Mouse (Mus musculus) regulatory T cell (primary cell): Measurements from ENCODE around the gene Zc3h10.

Experiments
- in situ Hi-C: fragments of 300-600 bp; cut with MboI, MseI; formaldehyde crosslinking; loops from one replicate; pipeline ENCODE4 v1.15.1; 2025; ENCODE audit warnings: high pct_unique_total_duplicates

The Zc3h10 gene

DNA sequence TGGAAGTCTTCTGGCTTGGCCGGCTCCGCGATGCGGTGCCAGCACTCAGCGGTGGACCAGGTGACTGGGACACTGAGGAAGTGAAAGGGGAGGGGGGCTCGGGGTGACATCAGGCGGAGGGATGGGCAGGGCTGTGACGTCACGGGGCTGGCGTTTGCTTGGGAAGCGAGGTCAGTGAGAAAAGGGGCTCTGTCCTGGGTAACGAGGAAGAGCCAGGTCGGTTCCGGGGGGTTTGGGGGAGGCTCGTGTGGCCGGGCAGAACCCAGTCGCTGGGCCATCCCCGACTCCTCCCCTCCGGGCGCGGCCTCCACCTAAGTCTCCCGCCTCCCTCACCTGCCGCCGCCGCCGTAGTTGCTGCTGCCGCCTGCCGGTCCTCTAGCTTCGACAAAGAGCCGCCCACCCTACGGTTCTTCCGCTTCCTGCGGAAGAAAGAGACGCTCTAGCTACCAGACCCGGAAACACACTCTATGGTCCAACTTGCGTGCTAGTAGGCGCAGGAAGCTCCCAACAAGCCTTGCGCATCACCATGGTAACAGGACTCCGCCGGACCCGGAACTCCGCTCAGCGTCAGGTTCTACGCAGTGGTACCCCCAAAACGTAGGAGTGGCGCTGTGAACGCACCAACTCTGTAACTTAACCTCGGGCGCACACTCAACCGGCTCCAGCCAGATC is at the start of gene Zc3h10:
Gene Zc3h10, minus strand, starts transcription at position 414 of the 672 bp plus-strand sequence.
- in situ Hi-C loops: loop anchor here (10.0 kb wide), 1 partner anchor 1233 kb away; the partner anchor contains the start of gene Mars

DNA sequence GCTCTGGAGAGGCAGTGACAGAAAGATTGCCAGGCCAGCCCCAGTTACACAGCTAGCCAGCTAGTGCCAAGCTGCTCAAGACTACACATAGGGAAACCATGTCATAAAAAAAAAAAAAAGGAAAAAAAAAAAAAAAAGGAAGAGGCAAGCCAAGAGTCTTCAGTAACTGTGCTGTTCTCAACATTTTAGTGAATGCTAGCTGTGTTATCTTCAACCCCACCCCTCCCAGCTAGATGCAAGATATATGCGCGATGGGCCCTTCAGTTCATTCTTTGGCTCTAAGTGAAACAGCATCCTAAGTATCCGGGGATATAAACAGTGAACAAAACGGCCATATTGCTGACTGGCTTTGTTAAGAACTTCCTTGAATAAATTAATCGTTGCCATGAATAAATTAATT is 45.2 kb upstream of the Zc3h10 start:
- in situ Hi-C loops: no loop called here

DNA sequence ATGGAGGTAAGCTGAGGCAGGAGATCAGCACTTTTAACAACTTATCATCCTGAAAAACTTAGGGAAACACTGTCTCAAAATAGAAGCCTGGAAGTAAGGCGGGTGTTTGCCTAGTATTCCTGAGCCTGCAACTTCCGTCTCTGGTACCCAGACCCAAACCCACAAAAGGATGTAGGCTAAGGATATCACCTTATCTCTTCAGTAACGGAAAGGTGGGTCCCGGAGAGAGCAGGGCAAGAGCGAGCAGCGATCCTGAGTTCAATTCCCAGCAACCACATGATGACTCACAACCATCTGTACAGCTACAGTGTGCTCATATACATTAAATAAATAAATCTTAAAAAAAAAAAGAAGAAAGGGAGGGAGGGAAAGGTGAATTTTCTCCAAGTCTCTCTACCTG is 43.9 kb upstream of the Zc3h10 start:
- in situ Hi-C loops: no loop called here

DNA sequence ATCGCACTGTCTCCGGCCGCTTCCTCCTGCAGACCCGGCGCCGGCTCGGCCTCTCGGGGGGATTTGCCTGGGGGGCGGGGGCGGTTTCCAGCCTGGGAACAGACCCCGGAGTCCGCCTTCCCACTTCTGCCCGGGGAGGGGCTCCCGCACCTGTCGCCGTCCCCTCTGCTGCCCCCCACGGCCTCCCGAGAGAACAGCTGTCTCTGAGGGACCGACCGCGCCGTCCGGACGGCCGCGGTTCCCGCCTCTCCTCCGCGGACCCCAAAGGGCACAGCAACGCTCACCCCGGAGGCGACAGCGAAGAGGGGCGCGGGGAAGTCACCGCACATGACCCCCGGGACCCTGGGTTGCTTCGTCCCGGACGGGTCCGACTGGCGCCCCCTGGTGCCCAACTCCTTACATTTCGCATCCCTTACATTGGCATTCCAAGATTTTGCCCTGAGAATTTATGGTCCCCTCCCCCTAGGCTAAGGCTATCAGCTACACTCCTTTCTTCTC is 42.7 kb upstream of the Zc3h10 start:
- in situ Hi-C loops: no loop called here

DNA sequence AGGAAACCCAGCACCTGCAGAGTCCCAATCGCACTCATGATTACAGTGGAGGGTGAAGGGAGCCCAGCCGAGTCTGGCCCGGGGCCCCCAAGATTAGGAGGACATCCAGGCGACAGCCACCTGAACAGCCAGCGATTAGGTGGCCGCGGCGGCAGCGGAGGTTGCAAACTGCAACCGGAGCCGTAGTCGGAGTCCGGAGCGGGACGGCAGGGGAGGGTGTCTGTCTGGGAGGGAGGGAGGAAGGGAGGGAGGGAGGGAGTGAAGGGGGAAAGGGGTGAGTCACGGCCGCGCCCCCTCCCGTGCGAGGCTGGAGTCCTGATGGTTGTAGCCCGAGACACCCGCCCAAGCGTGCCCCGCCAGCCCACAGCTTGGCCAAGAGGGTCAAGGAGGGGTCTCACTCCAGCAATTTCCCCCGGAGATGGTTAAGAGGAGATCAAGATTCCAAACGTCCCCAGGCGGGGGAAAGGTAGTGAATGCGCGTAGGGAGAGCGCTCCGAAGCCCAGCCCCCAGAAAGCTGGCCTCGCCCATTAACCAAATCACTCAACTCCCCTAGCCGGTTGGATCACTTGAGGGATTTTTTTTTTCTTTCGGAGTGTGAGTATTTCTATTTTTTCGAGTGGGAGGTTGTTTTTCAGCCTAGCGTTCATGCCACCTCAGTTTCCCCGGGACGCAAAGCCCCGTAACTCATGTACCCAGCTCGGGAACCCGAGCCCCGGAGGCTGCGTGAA is 42.1 kb upstream of the Zc3h10 start, which contains the start of gene Erbb3:
Gene Erbb3, minus strand, starts transcription at position 189 of the 729 bp plus-strand sequence.
- in situ Hi-C loops: no loop called here

DNA sequence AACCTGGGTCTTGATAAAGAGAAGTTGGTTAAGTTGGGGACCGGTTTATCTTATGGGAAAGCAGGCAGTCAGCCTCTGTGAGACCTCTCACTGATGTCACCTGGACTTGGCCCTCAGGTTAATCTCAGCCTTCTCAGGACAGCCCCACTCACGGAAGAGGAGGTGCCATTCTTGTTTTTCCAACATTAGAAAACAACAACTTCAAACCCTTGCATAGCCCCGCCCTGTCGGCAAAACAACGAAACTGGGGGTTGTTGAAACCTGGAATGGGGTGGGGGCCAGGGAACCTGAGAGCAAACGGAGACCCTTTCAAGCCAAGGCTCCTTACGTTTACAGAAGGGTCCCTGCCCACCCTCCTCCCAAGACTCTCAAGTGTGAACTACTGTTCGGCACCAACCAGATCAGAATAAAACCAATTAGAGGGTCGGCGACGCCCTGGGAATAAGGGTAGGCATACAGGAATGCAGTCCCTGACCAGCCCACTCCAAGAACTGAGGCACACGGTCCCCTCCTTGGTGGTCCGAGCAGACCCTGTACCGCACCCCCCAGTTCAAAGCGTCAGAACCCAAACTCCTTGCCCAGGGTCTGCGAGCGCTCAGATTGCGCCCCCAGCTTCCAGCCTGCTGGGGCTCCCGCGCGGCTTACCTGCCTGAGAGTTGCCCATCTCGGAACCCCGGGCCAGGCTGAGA is 41.3 kb upstream of the Zc3h10 start:
- in situ Hi-C loops: no loop called here

DNA sequence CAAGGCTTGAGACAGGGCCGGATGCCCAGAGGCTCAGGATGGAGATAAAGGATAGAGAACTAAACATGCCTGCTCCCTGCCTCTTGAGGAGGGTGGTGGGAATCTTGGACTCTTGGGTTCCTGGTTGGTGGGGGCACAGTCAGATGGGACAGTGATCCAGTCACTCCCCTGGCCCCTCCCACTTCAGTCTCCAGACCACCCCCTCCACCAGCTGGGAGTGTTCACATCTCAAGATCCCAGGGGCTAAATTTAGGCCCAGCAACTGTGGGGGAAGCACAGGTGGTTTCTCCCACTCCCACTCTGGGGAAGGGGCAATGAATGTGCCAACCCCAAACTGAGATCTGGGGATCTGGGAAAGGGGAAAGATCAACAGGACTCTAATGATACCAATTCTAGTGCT is 40.6 kb upstream of the Zc3h10 start:
- in situ Hi-C loops: no loop called here

DNA sequence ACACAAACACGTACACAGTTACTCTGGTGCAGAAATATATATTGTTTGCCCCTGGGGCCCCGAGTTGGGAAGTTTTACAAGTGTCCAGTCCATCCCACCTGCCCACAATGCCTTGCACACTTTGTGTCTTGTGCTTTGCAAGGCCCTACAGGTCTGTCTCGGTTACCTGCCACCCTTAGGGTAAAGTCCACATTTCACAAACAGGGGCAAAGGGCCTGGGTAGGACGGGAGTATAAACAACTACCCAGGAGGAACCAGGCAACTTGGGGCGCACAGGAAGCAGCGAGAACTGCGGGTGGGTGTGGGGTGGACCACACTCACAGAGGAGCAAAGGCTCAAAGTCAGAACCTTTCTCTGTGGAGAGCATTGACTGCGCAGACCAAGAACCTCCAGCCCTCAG is 40.1 kb upstream of the Zc3h10 start:
- in situ Hi-C loops: no loop called here

DNA sequence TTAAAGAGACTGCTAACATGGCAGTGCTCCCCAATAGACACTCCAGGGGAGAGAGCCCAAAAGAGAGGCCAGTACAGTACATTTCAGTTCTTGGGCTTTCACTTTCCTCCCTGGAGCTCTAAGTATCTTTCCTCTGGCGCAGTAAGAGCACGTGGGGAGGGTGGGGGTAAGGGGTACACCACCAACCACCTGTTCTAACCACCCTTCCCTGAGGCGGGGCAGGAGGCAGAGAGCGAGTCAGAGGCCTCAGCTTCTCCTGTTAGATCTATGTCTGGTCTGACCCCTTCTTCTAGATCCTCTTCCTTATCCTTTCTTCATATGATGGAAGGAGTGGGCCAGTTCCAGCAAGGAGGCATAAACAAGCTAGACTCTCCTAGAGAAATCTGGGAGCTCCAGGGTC is 39.5 kb upstream of the Zc3h10 start:
- in situ Hi-C loops: no loop called here

DNA sequence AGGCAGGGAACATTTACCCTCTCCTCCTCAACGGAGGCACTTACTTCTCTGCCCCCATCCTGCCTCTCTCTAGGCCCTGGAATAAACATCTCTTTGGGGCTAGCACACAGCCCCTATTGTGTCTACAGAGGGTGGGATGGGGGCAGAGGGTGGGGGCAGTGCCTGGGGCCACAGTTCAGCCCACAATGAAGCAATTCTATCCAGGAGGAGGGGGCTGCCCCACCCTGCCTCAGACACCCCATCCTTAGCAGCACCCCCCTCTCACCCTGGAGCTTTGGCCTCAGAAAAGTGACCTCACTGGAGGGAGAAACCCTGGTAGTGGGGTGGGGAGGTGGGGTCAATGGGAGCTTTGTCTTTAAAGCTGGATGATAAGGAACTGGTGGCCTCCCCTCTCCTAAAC is 39.0 kb upstream of the Zc3h10 start:
- in situ Hi-C loops: no loop called here

DNA sequence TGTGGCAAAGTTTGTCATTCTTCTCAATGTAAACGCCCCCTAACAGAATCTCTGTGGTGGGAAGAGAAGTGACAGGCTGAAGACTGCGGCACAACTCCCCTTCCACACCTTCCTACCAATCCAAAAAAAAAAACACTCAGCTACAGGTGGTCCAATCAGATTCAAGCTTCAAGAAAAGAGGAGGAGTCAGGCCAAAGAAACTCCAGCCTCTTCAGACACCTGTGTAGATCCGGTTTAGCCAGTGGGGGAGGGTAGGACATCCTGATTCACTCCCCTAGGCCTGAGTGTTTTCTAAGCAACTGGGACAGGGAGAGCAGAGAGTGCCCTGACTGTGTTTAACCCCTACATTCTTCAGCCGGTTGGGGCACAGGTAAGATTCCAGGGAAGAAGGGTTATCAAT is 36.8 kb upstream of the Zc3h10 start:
- in situ Hi-C loops: no loop called here

DNA sequence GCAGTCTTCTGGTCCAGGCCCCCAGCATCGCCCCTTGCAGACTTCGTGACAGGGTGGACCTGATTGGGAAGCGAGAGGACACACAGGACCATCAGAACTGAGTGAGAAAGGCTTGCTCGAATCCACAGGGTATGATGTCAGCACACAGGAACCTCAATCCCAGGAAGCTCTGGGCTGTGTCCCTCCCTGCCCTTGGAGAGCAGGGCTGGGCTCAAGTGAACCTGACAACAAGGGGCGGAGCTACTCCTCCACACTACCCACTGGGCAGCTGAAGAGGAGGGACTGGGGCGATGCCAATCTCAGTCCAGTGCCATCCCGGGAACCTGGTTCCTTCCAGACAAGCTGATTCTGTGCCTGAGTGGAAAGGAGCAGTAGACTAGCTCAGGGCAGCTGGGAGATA is 36.1 kb upstream of the Zc3h10 start:
- in situ Hi-C loops: no loop called here

DNA sequence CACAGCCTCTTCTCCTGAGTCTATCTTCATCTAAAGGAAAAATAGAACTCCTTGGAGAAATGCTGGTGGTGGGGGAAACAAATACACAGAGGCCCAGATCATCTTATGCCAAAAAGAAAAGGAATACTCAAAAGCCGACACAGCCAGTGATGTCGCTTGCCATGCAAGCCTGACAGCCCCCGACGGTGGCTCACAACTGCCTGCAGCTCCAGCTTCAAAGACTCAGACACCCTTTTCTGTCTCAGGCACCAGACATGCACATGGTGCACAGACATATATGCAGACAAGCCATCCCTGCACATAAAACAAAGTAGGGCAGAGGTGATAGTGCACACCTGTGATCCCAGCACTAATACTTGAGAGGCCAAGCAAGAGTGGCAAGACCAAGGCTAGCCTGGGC is 32.2 kb upstream of the Zc3h10 start:
- in situ Hi-C loops: no loop called here

DNA sequence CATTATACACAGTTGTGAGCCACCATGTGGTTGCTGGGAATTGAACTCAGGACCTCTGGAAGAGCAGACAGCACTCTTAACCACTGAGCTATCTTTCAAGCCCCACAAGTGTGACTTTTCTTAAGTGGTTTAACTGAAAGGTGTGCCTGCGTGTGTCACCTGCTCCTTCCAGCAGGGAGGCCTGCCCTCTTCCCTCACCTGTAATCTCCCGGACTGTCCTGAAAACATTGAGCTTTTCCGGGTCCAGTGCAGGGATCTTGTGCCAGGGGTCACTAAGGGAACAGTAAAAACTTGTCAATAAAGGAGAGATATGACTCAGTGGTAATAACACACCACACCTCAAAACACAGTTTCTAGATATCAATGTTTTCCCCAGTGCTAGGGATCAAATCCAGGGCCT is 31.7 kb upstream of the Zc3h10 start:
- in situ Hi-C loops: no loop called here

DNA sequence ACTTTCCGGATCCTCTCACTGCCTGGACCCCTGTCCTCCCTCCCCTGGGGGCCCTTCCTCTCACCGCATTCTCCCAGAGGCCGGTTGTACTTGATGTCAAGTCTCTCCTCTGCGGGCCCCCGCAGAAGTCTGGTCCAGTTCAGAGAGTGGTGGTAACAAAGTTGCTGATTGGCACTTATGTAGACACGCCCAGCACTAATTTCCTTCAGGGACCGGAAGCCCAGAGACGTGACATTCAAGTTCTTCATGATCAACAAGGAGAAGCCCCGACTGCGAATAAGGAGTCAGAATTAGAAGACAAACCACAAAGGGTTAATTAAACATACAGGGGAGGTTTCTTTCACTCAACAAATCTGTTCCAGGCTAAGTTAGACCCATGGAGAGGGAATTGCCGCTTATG is 30.8 kb upstream of the Zc3h10 start:
- in situ Hi-C loops: no loop called here

DNA sequence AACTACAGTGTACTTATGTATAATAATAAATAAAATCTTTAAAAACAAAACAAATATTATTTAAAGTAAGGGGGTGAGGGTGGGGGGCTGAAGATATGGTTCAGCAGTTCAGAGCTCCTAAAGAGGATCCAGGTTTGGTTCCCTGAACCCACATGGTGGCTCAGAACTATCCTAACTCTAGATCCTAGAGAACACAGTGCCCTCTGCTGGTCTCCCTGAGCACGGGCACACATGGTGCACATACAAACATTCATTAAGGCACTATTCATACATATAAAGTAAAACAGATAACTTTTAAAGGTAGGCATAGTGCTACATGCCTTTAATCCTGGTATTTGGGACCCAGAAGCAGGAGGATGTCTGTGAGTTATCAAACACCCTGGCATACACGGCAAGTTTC is 27.5 kb upstream of the Zc3h10 start:
- in situ Hi-C loops: no loop called here

DNA sequence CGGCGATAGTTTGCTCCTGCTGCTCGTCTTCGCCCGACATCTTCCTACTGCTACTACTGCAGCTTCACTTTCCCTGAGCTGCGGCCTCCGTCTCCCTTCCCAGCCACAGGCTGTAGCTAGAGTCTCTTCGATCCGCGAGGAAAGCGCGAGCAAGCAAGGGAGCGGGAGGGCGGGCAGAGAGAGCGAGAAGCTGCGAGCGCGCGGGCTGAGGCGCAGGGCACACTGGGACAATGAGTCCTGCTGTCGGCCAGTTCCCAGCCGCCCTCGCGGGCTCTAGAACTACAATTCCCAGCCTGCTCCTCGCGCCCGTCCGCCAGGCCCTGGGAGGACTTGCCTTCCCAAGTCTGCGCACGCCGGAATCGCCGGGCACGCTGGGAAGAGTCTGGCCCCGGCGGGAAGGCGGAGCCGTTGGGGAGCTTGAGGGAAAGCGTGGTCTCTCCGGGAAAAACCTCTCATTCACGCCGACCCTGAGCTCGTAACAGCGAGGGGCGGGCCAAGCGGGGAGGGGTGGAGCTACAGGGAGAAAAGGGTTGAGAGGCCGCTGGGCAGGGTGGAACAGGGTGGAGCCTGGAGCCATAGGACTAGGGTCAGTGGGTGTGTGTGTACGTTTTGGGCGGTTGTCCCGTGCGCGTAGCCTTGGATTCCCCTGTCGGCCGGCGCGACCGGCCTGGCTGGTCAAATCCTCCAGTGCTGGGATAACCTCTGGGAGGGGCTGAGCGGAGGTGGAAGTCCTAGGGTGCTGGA is 18.4 kb upstream of the Zc3h10 start, which contains the start of gene Pa2g4:
Gene Pa2g4, minus strand, starts transcription at position 200 of the 744 bp plus-strand sequence.
- in situ Hi-C loops: loop anchor here (5.0 kb wide), 1 partner anchor 41 kb away; no protein-coding TSS in a partner anchor

DNA sequence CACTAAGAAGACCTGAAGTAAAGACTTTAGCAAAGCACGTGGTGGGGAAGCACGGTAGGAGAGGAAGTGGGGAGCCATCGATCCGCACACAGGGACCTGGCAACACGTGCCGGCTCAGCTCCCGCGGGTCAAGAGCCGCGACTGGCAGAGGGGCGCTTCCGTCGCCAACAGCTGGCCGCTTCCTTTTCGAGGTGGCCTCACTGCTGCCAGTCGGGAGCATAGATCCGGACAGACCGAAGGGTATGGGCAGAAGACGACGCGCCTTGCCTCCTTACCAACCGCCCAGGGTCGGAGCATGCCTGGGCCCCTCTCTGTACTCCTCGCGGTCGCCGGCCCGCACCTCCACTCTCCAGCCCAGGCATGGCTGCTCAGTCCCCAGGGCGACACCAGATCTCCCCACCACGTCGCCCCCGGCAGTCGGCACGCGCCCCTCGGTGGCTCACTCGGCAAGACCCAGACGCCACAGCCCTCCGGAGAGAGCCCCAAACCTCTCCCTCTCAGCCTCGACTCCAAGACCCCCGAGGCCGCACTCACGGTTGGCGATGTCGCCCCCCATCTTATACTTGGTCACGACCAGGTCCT is 17.7 kb upstream of the Zc3h10 start:
- in situ Hi-C loops: loop anchor here (5.0 kb wide), 1 partner anchor 42 kb away; no protein-coding TSS in a partner anchor

DNA sequence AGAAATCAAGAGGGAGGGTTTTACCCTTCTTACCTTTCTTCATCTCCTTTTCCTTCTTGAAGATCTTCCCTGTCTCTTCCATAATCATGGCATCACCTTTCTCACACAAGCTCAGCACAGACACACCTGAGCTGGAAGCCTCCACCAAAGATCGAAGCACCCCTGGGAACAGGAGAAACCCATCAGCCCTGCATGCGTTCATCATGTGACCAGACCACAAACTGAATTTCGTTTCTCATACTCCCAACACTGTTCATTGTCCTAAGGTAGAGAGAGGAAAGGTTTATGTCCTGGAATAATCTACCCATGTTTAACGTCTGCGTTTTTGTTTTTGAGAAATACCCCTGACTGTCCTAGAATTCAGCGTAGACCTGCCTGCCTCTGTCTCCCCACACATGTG is 16.0 kb upstream of the Zc3h10 start:
- in situ Hi-C loops: no loop called here

DNA sequence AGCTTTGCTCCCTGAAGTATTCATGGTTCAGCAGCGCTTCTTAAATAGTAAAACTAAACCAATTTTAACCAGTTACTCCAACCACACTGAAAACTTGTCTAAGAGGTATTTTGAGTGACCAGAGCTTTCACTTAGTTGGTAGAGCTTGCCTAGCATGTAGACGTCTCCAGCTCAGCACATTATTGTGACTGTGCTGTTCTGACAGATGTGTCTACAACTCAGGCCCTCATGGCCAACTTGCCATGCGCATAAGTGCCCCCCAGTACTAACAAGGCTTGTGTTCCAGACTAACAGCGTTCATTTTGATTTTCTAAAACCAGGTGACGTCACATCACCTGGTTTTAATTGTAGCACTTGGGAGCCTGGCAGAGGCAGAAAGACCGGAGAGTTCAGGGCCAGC is 9.4 kb upstream of the Zc3h10 start:
- in situ Hi-C loops: no loop called here

DNA sequence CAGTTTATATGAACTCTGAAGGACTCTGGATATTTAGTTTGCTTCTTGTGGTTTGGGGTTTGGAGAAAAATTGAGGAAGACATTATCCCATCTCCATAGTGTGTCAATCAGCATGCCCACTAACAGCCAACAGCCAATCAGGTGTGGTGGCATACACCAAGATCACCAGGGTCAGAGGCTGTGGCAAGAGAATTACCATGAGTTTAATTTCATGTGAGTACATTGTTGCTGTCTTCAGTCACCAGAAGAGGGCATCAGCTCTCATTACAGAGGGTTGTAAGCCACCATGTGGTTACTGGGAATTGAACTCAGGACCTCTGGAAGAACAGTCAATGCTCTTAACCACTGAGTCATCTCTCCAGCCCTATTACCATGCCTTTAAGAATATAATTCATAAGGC is 8.7 kb upstream of the Zc3h10 start:
- in situ Hi-C loops: no loop called here
